Mouse (Mus musculus): ENCODE data around the gene Rbfox1.

DNA sequence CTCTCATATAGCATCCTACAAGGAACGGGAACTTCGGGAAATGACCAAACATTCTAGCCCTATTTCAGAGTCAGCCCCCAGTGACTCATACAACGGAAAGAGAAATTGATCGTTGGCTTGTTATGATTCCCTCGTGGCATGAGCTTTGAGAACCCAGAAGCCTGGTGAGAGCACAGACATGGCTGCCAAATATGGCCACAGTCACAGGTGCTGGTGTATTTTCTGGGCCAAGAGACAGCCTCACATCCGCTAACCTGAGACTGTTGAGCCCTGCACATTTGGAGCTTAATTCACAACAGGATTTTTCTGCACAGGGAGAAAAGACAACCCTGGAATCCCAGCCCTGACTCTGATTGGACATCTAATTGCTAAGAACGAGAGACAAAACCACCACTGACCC lies 1132.2 kb downstream of the Rbfox1 start:
- TF ChIP-seq CTCF (IDR thresholded peaks at IDR 0.05; ENCODE audit: low read depth) (no peak), EP300 (optimal IDR thresholded peaks at IDR 0.05) (no peak)
